Mouse (Mus musculus): ENCODE results near the gene Lztr1. TPM values are rescaled to one million over a fixed set of nuclear protein-coding genes. Genes with fewer than 3 reads are reported as not detected.
A peak's percentile ranks its signal among the peaks of the same experiment; 100 is the strongest.

Gene Lztr1
- polyA plus RNA-seq, 1 experiment from 2014 or later = 47.4 TPM

GRCm38 (mm10) chr16:17511431-17511830 is 2.9 kb downstream of the Lztr1 start:
- Histone ChIP-seq H3K27me3 (ENCODE audit: control insufficient read depth, insufficient read depth, low read length) (no peaks in the 10 kb centered on the region), H3K4me3 (ENCODE audit: low read depth, low read length) (no peak overlapping the region), H3K4me1 (ENCODE audit: control insufficient read depth, insufficient read depth, low read length) (peaks cover 14% of the 10 kb centered on the region), H3K27ac (ENCODE audit: low read depth, low read length) (no peak overlapping the region), H3K4me2 (no peak overlapping the region), H3K9me3 (replicated peaks; ENCODE audit: control insufficient read depth, low read length) (no peaks in the 10 kb centered on the region), H3K36me3 (ENCODE audit: control insufficient read depth, insufficient read depth, low read length) (peaks cover 12% of the 10 kb centered on the region), H3K9ac (ENCODE audit: low read depth, low read length) (no peak overlapping the region)
- WGBS (ENCODE audit: insufficient replicate concordance) = 91% methylated on average over 4 of the region's 4 CpGs
- ATAC-seq (replicated peaks; ENCODE audit: insufficient number of reproducible peaks, low FRiP score, low TSS enrichment) = no peak

DNA sequence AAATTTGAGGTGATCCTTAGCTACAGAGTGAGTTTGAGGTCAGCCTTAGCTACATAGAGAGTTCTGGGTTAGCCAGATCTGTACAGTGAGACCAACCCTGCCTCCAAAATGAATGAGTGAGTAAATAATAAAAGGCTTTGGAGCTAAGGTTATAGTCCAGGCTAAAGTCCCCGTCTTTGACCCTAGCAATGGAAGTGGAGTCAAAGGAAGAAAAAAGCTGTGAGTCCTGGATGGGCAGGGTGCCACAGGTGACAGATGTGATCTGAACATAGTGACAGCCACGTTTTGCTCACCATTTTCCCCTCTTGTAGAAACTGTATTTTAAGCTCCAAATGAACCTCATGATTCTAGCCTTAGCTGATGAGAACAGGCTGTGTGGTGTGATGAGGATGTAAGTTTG is 10.4 kb downstream of the Lztr1 start:
- Histone ChIP-seq H3K9ac (ENCODE audit: low read depth, low read length) (no peak overlapping the region), H3K4me3 (ENCODE audit: low read depth, low read length) (no peak overlapping the region), H3K4me2 (no peak overlapping the region), H3K27me3 (ENCODE audit: control insufficient read depth, insufficient read depth, low read length) (no peaks in the 10 kb centered on the region), H3K9me3 (replicated peaks; ENCODE audit: control insufficient read depth, low read length) (no peaks in the 10 kb centered on the region), H3K4me1 (ENCODE audit: control insufficient read depth, insufficient read depth, low read length) (no peaks in the 10 kb centered on the region), H3K27ac (ENCODE audit: low read depth, low read length) (no peak overlapping the region), H3K36me3 (ENCODE audit: control insufficient read depth, insufficient read depth, low read length) (peaks cover 38% of the 10 kb centered on the region)
- WGBS (ENCODE audit: insufficient replicate concordance) = 83% methylated on average over 2 of the region's 2 CpGs
- no peak for ATAC-seq (replicated peaks; ENCODE audit: insufficient number of reproducible peaks, low FRiP score, low TSS enrichment)

DNA sequence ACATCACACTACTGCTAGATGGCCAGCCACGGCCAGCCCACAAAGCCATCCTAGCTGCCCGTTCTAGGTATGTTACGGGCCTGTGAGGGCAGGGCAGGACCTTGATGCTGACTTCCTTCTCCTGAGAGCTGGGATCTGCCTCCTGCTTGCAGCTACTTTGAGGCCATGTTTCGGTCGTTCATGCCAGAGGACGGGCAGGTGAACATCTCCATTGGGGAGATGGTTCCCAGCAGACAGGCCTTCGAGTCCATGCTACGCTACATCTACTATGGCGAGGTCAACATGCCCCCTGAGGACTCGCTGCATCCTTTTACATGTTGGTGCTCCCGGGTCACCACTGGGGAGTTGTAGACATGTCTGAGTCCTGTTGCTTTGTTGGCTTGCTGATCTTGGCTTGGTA is 15.7 kb downstream of the Lztr1 start:
- Histone ChIP-seq H3K9ac (ENCODE audit: low read depth, low read length) (no peak overlapping the region), H3K9me3 (replicated peaks; ENCODE audit: control insufficient read depth, low read length) (no peaks in the 10 kb centered on the region), H3K36me3 (ENCODE audit: control insufficient read depth, insufficient read depth, low read length) (peaks cover 54% of the 10 kb centered on the region), H3K4me1 (ENCODE audit: control insufficient read depth, insufficient read depth, low read length) (0 out of 2 replicates have a peak, but pooled peaks cover 3% of the 10 kb centered on the region), H3K4me2 (no peak overlapping the region), H3K27me3 (ENCODE audit: control insufficient read depth, insufficient read depth, low read length) (no peaks in the 10 kb centered on the region), H3K27ac (ENCODE audit: low read depth, low read length) (no peak overlapping the region), H3K4me3 (ENCODE audit: low read depth, low read length) (no peak overlapping the region)
- ATAC-seq (replicated peaks; ENCODE audit: insufficient number of reproducible peaks, low FRiP score, low TSS enrichment) = no peak
- WGBS (ENCODE audit: insufficient replicate concordance) = 90% methylated on average over 11 of the region's 11 CpGs

DNA sequence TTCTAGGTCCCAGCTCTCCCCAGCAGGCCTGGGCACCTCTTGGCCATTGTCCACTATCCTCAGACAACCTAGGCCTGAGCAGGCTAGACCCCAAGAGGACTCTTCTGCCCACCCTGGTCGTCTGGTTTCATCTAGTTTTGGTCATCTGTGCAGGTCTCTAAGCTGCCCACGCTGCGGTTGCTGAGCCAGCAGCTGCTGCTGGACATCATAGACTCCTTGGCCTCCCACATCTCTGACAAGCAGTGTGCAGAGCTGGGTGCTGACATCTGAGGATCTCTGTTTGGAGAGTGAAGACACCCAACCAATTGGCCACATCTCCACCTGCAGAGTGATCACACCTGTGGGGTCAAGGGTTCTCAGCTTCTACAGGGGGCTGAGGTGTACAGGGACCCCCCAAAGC is 17.0 kb downstream of the Lztr1 start:
- Histone ChIP-seq H3K36me3 (ENCODE audit: control insufficient read depth, insufficient read depth, low read length) (peaks cover 48% of the 10 kb centered on the region), H3K4me1 (ENCODE audit: control insufficient read depth, insufficient read depth, low read length) (peaks cover 10% of the 10 kb centered on the region), H3K9me3 (replicated peaks; ENCODE audit: control insufficient read depth, low read length) (no peaks in the 10 kb centered on the region), H3K27me3 (ENCODE audit: control insufficient read depth, insufficient read depth, low read length) (no peaks in the 10 kb centered on the region), H3K4me2 (no peak overlapping the region), H3K27ac (ENCODE audit: low read depth, low read length) (no peak overlapping the region), H3K4me3 (ENCODE audit: low read depth, low read length) (no peak overlapping the region), H3K9ac (ENCODE audit: low read depth, low read length) (no peak overlapping the region)
- 81% methylated on average over 3 of the region's 3 CpGs for WGBS (ENCODE audit: insufficient replicate concordance)
- no peak for ATAC-seq (replicated peaks; ENCODE audit: insufficient number of reproducible peaks, low FRiP score, low TSS enrichment)

- no peaks in the 10 kb centered on the region for H3K9me3 ChIP-seq (replicated peaks; ENCODE audit: control insufficient read depth, low read length)
- no peak overlapping the region for H3K4me2 ChIP-seq
- H3K9ac ChIP-seq (ENCODE audit: low read depth, low read length) = no peak overlapping the region
- H3K36me3 ChIP-seq (ENCODE audit: control insufficient read depth, insufficient read depth, low read length) = peaks cover 45% of the 10 kb centered on the region
- no peak for ATAC-seq (replicated peaks; ENCODE audit: insufficient number of reproducible peaks, low FRiP score, low TSS enrichment)
- peaks cover 10% of the 10 kb centered on the region for H3K4me1 ChIP-seq (ENCODE audit: control insufficient read depth, insufficient read depth, low read length)
- 87% methylated on average over 6 of the region's 6 CpGs for WGBS (ENCODE audit: insufficient replicate concordance)
- no peaks in the 10 kb centered on the region for H3K27me3 ChIP-seq (ENCODE audit: control insufficient read depth, insufficient read depth, low read length)
- no peak overlapping the region for H3K27ac ChIP-seq (ENCODE audit: low read depth, low read length)
- H3K4me3 ChIP-seq (ENCODE audit: low read depth, low read length) = no peak overlapping the region
Measured at GRCm38 (mm10) chr16:17526223-17526622, 17.7 kb downstream of the Lztr1 start.

DNA sequence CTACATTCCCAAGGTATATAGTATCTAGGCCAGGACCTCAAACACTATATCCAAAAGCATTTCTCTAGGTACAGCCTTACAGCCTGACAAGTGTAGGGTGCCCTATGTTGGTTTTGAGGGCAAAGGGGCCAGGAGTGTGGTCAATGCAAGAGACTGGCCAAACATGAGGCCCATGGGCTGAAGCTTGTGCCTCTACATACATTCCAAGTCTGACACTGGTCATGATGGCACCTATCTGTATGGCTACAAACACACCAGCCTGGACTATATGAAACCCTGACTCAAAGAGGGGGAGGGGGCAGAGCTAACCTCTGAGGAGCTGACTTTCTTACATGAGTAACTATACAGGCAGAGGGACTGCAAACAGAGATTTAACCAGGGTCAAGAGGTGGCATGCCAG is 19.1 kb downstream of the Lztr1 start:
- peaks cover 16% of the 10 kb centered on the region for H3K4me1 ChIP-seq (ENCODE audit: control insufficient read depth, insufficient read depth, low read length)
- no peak overlapping the region for H3K27ac ChIP-seq (ENCODE audit: low read depth, low read length)
- ATAC-seq (replicated peaks; ENCODE audit: insufficient number of reproducible peaks, low FRiP score, low TSS enrichment) = no peak
- no peak overlapping the region for H3K4me2 ChIP-seq
- no peaks in the 10 kb centered on the region for H3K9me3 ChIP-seq (replicated peaks; ENCODE audit: control insufficient read depth, low read length)
- no peak overlapping the region for H3K4me3 ChIP-seq (ENCODE audit: low read depth, low read length)
- H3K9ac ChIP-seq (ENCODE audit: low read depth, low read length) = no peak overlapping the region
- H3K36me3 ChIP-seq (ENCODE audit: control insufficient read depth, insufficient read depth, low read length) = peaks cover 33% of the 10 kb centered on the region
- no peaks in the 10 kb centered on the region for H3K27me3 ChIP-seq (ENCODE audit: control insufficient read depth, insufficient read depth, low read length)

DNA sequence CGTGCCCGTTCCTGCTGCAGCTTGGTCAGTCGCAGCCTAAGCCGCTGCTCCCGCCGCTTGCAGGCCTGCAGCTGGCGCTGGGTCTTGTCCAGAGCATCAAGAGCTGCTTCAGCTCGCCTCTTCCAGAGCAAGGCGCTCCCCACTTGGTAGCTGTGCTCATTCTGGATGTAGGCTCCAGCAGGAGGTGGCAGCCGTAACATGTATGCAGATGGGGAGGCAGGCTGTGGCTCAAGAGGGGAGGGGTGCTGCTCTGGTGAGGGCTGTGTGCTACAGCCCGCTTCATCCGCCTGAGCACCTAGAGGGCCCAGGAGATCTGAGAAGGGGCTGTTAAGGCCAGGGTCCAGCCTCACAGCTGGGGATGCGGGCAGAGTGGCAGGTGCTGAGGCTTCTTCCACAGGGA is 19.8 kb downstream of the Lztr1 start:
- Histone ChIP-seq H3K4me1 (ENCODE audit: control insufficient read depth, insufficient read depth, low read length) (peaks cover 16% of the 10 kb centered on the region), H3K9me3 (replicated peaks; ENCODE audit: control insufficient read depth, low read length) (no peaks in the 10 kb centered on the region), H3K9ac (ENCODE audit: low read depth, low read length) (no peak overlapping the region), H3K36me3 (ENCODE audit: control insufficient read depth, insufficient read depth, low read length) (peaks cover 33% of the 10 kb centered on the region), H3K27ac (ENCODE audit: low read depth, low read length) (no peak overlapping the region), H3K27me3 (ENCODE audit: control insufficient read depth, insufficient read depth, low read length) (no peaks in the 10 kb centered on the region), H3K4me3 (ENCODE audit: low read depth, low read length) (no peak overlapping the region), H3K4me2 (no peak overlapping the region)
- 83% methylated on average over 13 of the region's 13 CpGs for WGBS (ENCODE audit: insufficient replicate concordance)
- no peak for ATAC-seq (replicated peaks; ENCODE audit: insufficient number of reproducible peaks, low FRiP score, low TSS enrichment)

DNA sequence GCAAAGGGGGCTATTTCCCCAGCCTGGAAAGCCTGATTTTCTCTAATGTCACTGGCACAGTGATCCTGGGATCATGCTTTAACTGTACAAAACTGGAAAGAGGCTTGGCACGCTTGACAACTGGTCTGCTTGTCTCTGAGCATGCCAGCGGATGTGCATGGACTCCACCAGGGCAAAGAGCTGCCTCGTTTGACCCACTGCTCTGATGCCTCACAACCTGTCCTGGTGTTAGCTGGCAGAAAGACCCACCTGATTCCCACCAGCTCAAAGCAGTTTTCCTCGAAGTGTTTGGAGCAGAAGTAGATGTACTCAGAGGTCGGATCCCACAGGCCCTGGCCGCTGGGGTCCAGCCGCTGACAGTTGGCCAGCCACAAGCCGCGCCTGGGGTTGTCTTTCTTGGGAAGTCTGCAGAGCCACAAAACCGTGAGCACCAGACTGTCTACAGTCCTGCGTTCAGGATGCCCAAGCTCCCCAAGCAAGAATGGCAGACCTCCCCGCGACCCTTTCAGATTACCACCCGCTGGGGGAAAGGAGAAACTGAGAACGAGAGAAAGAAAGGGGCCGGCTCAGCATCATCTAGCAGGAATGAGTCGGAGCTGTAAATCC is 21.6 kb downstream of the Lztr1 start:
- 16% methylated on average over 17 of the region's 17 CpGs for WGBS (ENCODE audit: insufficient replicate concordance)
- H3K4me3 ChIP-seq (ENCODE audit: low read depth, low read length) = peak overlapping the region; percentile 64

GRCm38 (mm10) chr16:17530640-17531288 is 22.3 kb downstream of the Lztr1 start, which contains the start of gene Thap7:
Gene Thap7 (minus strand): TSS chr16:17531136.
- H3K27ac ChIP-seq (ENCODE audit: low read depth, low read length) = peak within 1 kb of the TSS; percentile 92
- peak within 1 kb of the TSS; percentile 91 for H3K4me2 ChIP-seq
- WGBS (ENCODE audit: insufficient replicate concordance) = under 1% methylated on average over 67 of the region's 67 CpGs
- peak within 1 kb of the TSS; percentile 83 for H3K9ac ChIP-seq (ENCODE audit: low read depth, low read length)
- peaks cover 16% of the 10 kb centered on the region for H3K4me1 ChIP-seq (ENCODE audit: control insufficient read depth, insufficient read depth, low read length)
- peak within 1 kb of the TSS; percentile 64 for H3K4me3 ChIP-seq (ENCODE audit: low read depth, low read length)
- H3K27me3 ChIP-seq (ENCODE audit: control insufficient read depth, insufficient read depth, low read length) = no peaks in the 10 kb centered on the region
- H3K9me3 ChIP-seq (replicated peaks; ENCODE audit: control insufficient read depth, low read length) = no peaks in the 10 kb centered on the region
- H3K36me3 ChIP-seq (ENCODE audit: control insufficient read depth, insufficient read depth, low read length) = peaks cover 17% of the 10 kb centered on the region
- peak; percentile 92 for ATAC-seq (replicated peaks; ENCODE audit: insufficient number of reproducible peaks, low FRiP score, low TSS enrichment)

More for the DNA sequence above, 21.6 kb downstream of the Lztr1 start:
- 0 out of 2 replicates have a peak, but pooled peaks have one; percentile 7 for ATAC-seq (replicated peaks; ENCODE audit: insufficient number of reproducible peaks, low FRiP score, low TSS enrichment)
- H3K4me2 ChIP-seq = peak overlapping the region; percentile 91
- H3K9me3 ChIP-seq (replicated peaks; ENCODE audit: control insufficient read depth, low read length) = no peaks in the 10 kb centered on the region
- H3K9ac ChIP-seq (ENCODE audit: low read depth, low read length) = peak overlapping the region; percentile 83
- peaks cover 23% of the 10 kb centered on the region for H3K36me3 ChIP-seq (ENCODE audit: control insufficient read depth, insufficient read depth, low read length)
- H3K4me1 ChIP-seq (ENCODE audit: control insufficient read depth, insufficient read depth, low read length) = peaks cover 16% of the 10 kb centered on the region
- peak overlapping the region; percentile 92 for H3K27ac ChIP-seq (ENCODE audit: low read depth, low read length)
- H3K27me3 ChIP-seq (ENCODE audit: control insufficient read depth, insufficient read depth, low read length) = no peaks in the 10 kb centered on the region

All from heart, embryonic 11.5 days (tissue).